ENCODE assay signal across 21 mouse cellular contexts in genomic region chr9:58014393-58015160, GRCm38 (mm10). TPM values are rescaled to one million over a fixed set of nuclear protein-coding genes. Genes with fewer than 3 reads are reported as not detected.
DNase-seq lines count a peak whose midpoint lies in the region; ATAC-seq lines count a peak whose summit lies in the region.
"Had no signal": no experiment of that assay in that cellular context is flagged by ENCODE, and none has a peak within 500 bp of the region (broad histone marks: within the 10 kb centered on the region; RNA-seq: fewer than 3 reads in every experiment).

No protein-coding gene starts in this region.

- ATAC-seq in kidney, embryonic 14.5 days (ENCODE audit: low FRiP score, low TSS enrichment) = 0 out of 2 replicates have a peak, but pooled peaks have one; percentile 8
- ATAC-seq in kidney, embryonic 16.5 days (ENCODE audit: low FRiP score, low TSS enrichment) = no peak
- ATAC-seq in common myeloid progenitor, adult 5-6 weeks (replicated peaks; ENCODE audit: low read depth, poor library complexity, severe bottlenecking) = peak; percentile 68
- ATAC-seq in forebrain, embryonic 11.5 days (replicated peaks; ENCODE audit: low FRiP score) = no peak
- no peak for ATAC-seq in forebrain, embryonic 14.5 days
- ATAC-seq: forebrain, postnatal 0 days had no signal

- DNase-seq in 416B (ENCODE audit: low read depth) = peak; percentile 94
- DNase-seq in adrenal gland, adult 2 months = peak; percentile 94
- DNase-seq in frontal cortex, postnatal 25 days (ENCODE audit: low spot score in 2 of 2) = no peak
- no peak for DNase-seq in forebrain, embryonic 11.5 days (ENCODE audit: low spot score)
- DNase-seq in forebrain, embryonic 14.5 days (ENCODE audit: low spot score) = no peak
- DNase-seq: cerebellum, adult 18-20 months; cerebellum, postnatal 25 days; forebrain, postnatal 0 days; gastrocnemius, postnatal 36 days; heart, postnatal 4 days; right cerebral cortex, adult 18-20 months; right cerebral cortex, postnatal 4 days had no signal

- no peaks in the 10 kb centered on the region for H3K9me3 ChIP-seq in kidney, embryonic 14.5 days (ENCODE audit: control insufficient read depth, low read length)
- no peaks in the 10 kb centered on the region for H3K9me3 ChIP-seq in kidney, embryonic 16.5 days (ENCODE audit: low read length)
- no peaks in the 10 kb centered on the region for H3K9me3 ChIP-seq in forebrain, embryonic 11.5 days (ENCODE audit: control insufficient read depth, low read length)
- no peaks in the 10 kb centered on the region for H3K9me3 ChIP-seq in forebrain, embryonic 14.5 days (replicated peaks; ENCODE audit: control insufficient read depth, low read length)
- H3K9me3 ChIP-seq: hindbrain, embryonic 15.5 days; midbrain, embryonic 12.5 days had no signal

- 46% methylated on average over 8 of the region's 8 CpGs for WGBS in kidney, embryonic 14.5 days
- whole genome bisulfite sequencing in kidney, embryonic 16.5 days = 48% methylated on average over 8 of the region's 8 CpGs
- 68% methylated on average over 8 of the region's 8 CpGs for WGBS in forebrain, embryonic 11.5 days
- 69% methylated on average over 8 of the region's 8 CpGs for WGBS in forebrain, embryonic 14.5 days

- no peaks in the 10 kb centered on the region for H3K36me3 ChIP-seq in kidney, embryonic 14.5 days (ENCODE audit: control insufficient read depth, insufficient read depth, low read length)
- no peaks in the 10 kb centered on the region for H3K36me3 ChIP-seq in kidney, embryonic 16.5 days (ENCODE audit: insufficient read depth, low read length)
- H3K36me3 ChIP-seq in forebrain, embryonic 11.5 days (ENCODE audit: control insufficient read depth, insufficient read depth, low read length) = no peaks in the 10 kb centered on the region
- H3K36me3 ChIP-seq in forebrain, embryonic 14.5 days (ENCODE audit: control insufficient read depth, insufficient read depth, low read length) = no peaks in the 10 kb centered on the region
- H3K36me3 ChIP-seq: hindbrain, embryonic 15.5 days; midbrain, embryonic 12.5 days had no signal

- no peak overlapping the region for H3K4me3 ChIP-seq in kidney, embryonic 14.5 days (ENCODE audit: low read length)
- no peak overlapping the region for H3K4me3 ChIP-seq in kidney, embryonic 16.5 days (ENCODE audit: low read length)
- H3K4me3 ChIP-seq in forebrain, embryonic 11.5 days (ENCODE audit: low read depth, low read length) = no peak overlapping the region
- no peak overlapping the region for H3K4me3 ChIP-seq in forebrain, embryonic 14.5 days (ENCODE audit: low read depth, low read length)
- H3K4me3 ChIP-seq: hindbrain, embryonic 15.5 days; midbrain, embryonic 12.5 days had no signal

- H3K4me2 ChIP-seq in kidney, embryonic 14.5 days (replicated peaks; ENCODE audit: low read depth, low read length) = no peak overlapping the region
- no peak overlapping the region for H3K4me2 ChIP-seq in kidney, embryonic 16.5 days (replicated peaks; ENCODE audit: low read depth, low read length)
- no peak overlapping the region for H3K4me2 ChIP-seq in forebrain, embryonic 11.5 days (ENCODE audit: low read depth, low read length, severe bottlenecking)
- no peak overlapping the region for H3K4me2 ChIP-seq in forebrain, embryonic 14.5 days (ENCODE audit: low read length)
- H3K4me2 ChIP-seq: hindbrain, embryonic 15.5 days; midbrain, embryonic 12.5 days had no signal

- H3K4me1 ChIP-seq in kidney, embryonic 14.5 days (ENCODE audit: control insufficient read depth, insufficient read depth, low read length) = peaks cover 11% of the 10 kb centered on the region
- peaks cover 18% of the 10 kb centered on the region for H3K4me1 ChIP-seq in kidney, embryonic 16.5 days (ENCODE audit: insufficient read depth, low read length)
- peaks cover under 1% of the 10 kb centered on the region; the same call in 1 of the 2 replicates for H3K4me1 ChIP-seq in forebrain, embryonic 11.5 days (replicated peaks; ENCODE audit: control insufficient read depth, insufficient read depth, low read length)
- H3K4me1 ChIP-seq in forebrain, embryonic 14.5 days (ENCODE audit: control insufficient read depth, insufficient read depth, low read length) = peaks cover 3% of the 10 kb centered on the region; the same call in 1 of the 2 replicates
- H3K4me1 ChIP-seq: hindbrain, embryonic 15.5 days had no signal

- no peak overlapping the region for H3K27ac ChIP-seq in kidney, embryonic 14.5 days (ENCODE audit: low read depth, low read length)
- no peak overlapping the region for H3K27ac ChIP-seq in kidney, embryonic 16.5 days (ENCODE audit: low read length)
- H3K27ac ChIP-seq in forebrain, embryonic 11.5 days (ENCODE audit: low read depth, low read length) = no peak overlapping the region
- no peak overlapping the region for H3K27ac ChIP-seq in forebrain, embryonic 14.5 days (ENCODE audit: low read depth, low read length)
- H3K27ac ChIP-seq: hindbrain, embryonic 15.5 days; kidney, postnatal 0 days; midbrain, embryonic 12.5 days had no signal

- no peaks in the 10 kb centered on the region for H3K27me3 ChIP-seq in kidney, embryonic 14.5 days (ENCODE audit: control insufficient read depth, insufficient read depth, low read length)
- no peaks in the 10 kb centered on the region for H3K27me3 ChIP-seq in kidney, embryonic 16.5 days (ENCODE audit: insufficient read depth, low read length)
- no peaks in the 10 kb centered on the region for H3K27me3 ChIP-seq in forebrain, embryonic 11.5 days (ENCODE audit: control insufficient read depth, insufficient read depth, low read length)
- no peaks in the 10 kb centered on the region for H3K27me3 ChIP-seq in forebrain, embryonic 14.5 days (replicated peaks; ENCODE audit: control insufficient read depth, insufficient read depth, low read length)
- H3K27me3 ChIP-seq: hindbrain, embryonic 15.5 days; midbrain, embryonic 12.5 days had no signal

- H3K9ac ChIP-seq in kidney, embryonic 14.5 days (ENCODE audit: low read depth, low read length) = no peak overlapping the region
- H3K9ac ChIP-seq in kidney, embryonic 16.5 days (replicated peaks; ENCODE audit: low read length) = no peak overlapping the region
- H3K9ac ChIP-seq in forebrain, embryonic 11.5 days (ENCODE audit: low read length) = no peak overlapping the region
- H3K9ac ChIP-seq in forebrain, embryonic 14.5 days (ENCODE audit: low read length) = no peak overlapping the region
- H3K9ac ChIP-seq: forebrain, postnatal 0 days; hindbrain, embryonic 15.5 days; midbrain, embryonic 12.5 days had no signal

RNA-seq across cellular contexts. Expression of gene Cyp11a1, which starts 8.4 kb away (rescaled TPM):
- polyA plus RNA-seq in kidney, embryonic 14.5 days (2014; fragmentation: Nextera tagmentation; extraction: Ambion mirVana) = 0.47 and 0.87 TPM in 2 replicates
- 25.0 and 45.7 TPM in 2 replicates for polyA plus RNA-seq in kidney, embryonic 16.5 days (2015; fragmentation: Nextera tagmentation; extraction: Ambion mirVana)
- total RNA-seq in adrenal gland, adult 2 months (2021) = 1,000 to 10,000 TPM; 6,621 to 7,422 TPM
- 1,463 and 1,873 TPM in 2 replicates for polyA plus RNA-seq in adrenal gland, adult 2 months (2012; rRNA removed)
- not detected in 2 replicates for total RNA-seq in common myeloid progenitor, adult 5-6 weeks (2017)
- not detected in 2 replicates for polyA plus RNA-seq in forebrain, embryonic 11.5 days (2014; fragmentation: Nextera tagmentation; extraction: Ambion mirVana)
- polyA plus RNA-seq in forebrain, embryonic 14.5 days (2014; fragmentation: Nextera tagmentation; extraction: Ambion mirVana) = 0.15 and 0.54 TPM in 2 replicates
- total RNA-seq: gastrocnemius, postnatal 36 days; liver, adult 2 months had no signal
- polyA plus RNA-seq: liver, adult 2 months had no signal

RNA-seq across cellular contexts. Expression of gene Stra6, which starts 49.0 kb away (rescaled TPM):
- polyA plus RNA-seq in kidney, embryonic 14.5 days (2014; fragmentation: Nextera tagmentation; extraction: Ambion mirVana) = 25.7 and 39.2 TPM in 2 replicates
- polyA plus RNA-seq in kidney, embryonic 16.5 days (2015; fragmentation: Nextera tagmentation; extraction: Ambion mirVana) = 24.1 and 34.2 TPM in 2 replicates
- total RNA-seq in adrenal gland, adult 2 months (2021) = 1 to 10 TPM; 1.5 to 1.8 TPM
- 2.0 and 2.6 TPM in 2 replicates for polyA plus RNA-seq in adrenal gland, adult 2 months (2012; rRNA removed)
- not detected in 2 replicates for total RNA-seq in common myeloid progenitor, adult 5-6 weeks (2017)
- polyA plus RNA-seq in forebrain, embryonic 11.5 days (2014; fragmentation: Nextera tagmentation; extraction: Ambion mirVana) = 18.0 and 21.8 TPM in 2 replicates
- polyA plus RNA-seq in forebrain, embryonic 14.5 days (2014; fragmentation: Nextera tagmentation; extraction: Ambion mirVana) = 9.9 and 11.1 TPM in 2 replicates
- total RNA-seq: liver, adult 2 months; neutrophil, adult 5-6 weeks had no signal
- polyA plus RNA-seq: liver, adult 2 months; liver, embryonic 16.5 days had no signal

Comparison
In these comparisons a context has a peak if more than half of its experiments do, and no peak if none do; other contexts are left out.
1. ATAC-seq: peak in kidney, embryonic 14.5 days (single experiment) and common myeloid progenitor, adult 5-6 weeks (single experiment); none in kidney, embryonic 16.5 days (single experiment), forebrain, embryonic 11.5 days (single experiment) and forebrain, embryonic 14.5 days (single experiment).
2. DNase-seq: peak in 416B (single experiment) and adrenal gland, adult 2 months (single experiment); none in frontal cortex, postnatal 25 days (0 of 2), forebrain, embryonic 11.5 days (single experiment) and forebrain, embryonic 14.5 days (single experiment).
3. RNA of gene Cyp11a1, which starts 8.4 kb away (polyA plus RNA-seq): 1,463 to 1,873 TPM in adrenal gland, adult 2 months; 25.0 to 45.7 TPM in kidney, embryonic 16.5 days, 0.47 to 0.87 TPM in kidney, embryonic 14.5 days, 0.15 to 0.54 TPM in forebrain, embryonic 14.5 days and not detected in forebrain, embryonic 11.5 days; every median in the first group is over 10 times any median in the second.